Mouse (Mus musculus): Measurements from ENCODE around the gene Abcb6. TPM values are rescaled to one million over a fixed set of nuclear protein-coding genes. Genes with fewer than 3 reads are reported as not detected.

Abcb6 gene
- 40.7 and 42.5 TPM in 2 replicates for total RNA-seq (2014; rRNA removed)
- 46.0 and 52.5 TPM in 2 replicates for polyA plus RNA-seq (2015; fragmentation: Nextera tagmentation; extraction: Ambion mirVana)

- H3K36me3 ChIP-seq (ENCODE audit: insufficient read depth), result peaks cover 58% of the 10 kb centered on the region
- DNase-seq (peak; percentile 96), ATAC-seq (peak; percentile 98)
- H3K4me1 ChIP-seq (ENCODE audit: insufficient read depth), result peaks cover 14% of the 10 kb centered on the region
- H3K4me2 ChIP-seq (ENCODE audit: low read depth), result peak within 1 kb of the TSS; percentile 100
- peak within 1 kb of the TSS; percentile 58 for H3K4me3 ChIP-seq (ENCODE audit: low read depth, low read length)
- peak within 1 kb of the TSS; percentile 64 for H3K9ac ChIP-seq
- 3% methylated on average over 31 of the region's 31 CpGs for WGBS
- H3K27me3 ChIP-seq (ENCODE audit: insufficient read depth, low read length), result no peaks in the 10 kb centered on the region
- H3K27ac ChIP-seq (ENCODE audit: low read depth, low read length), result peak within 1 kb of the TSS; percentile 50; the same call in 1 of the 2 replicates
- no peaks in the 10 kb centered on the region for H3K9me3 ChIP-seq (ENCODE audit: low read length)
- TF ChIP-seq CTCF (IDR thresholded peaks at IDR 0.05; ENCODE audit: low read depth), result no peak
Measured at GRCm38 (mm10) chr1:75180105-75180590, at the start of gene Abcb6. TSS of gene Abcb6 (minus strand) at chr1:75180392.

GRCm38 (mm10) chr1:75229158-75229557 lies 49.0 kb upstream of the Abcb6 start:
- Histone ChIP-seq H3K4me3 (ENCODE audit: low read depth, low read length) (no peak overlapping the region), H3K9ac (no peak overlapping the region), H3K27me3 (ENCODE audit: insufficient read depth, low read length) (no peaks in the 10 kb centered on the region), H3K4me1 (ENCODE audit: insufficient read depth) (no peaks in the 10 kb centered on the region), H3K4me2 (ENCODE audit: low read depth) (no peak overlapping the region), H3K27ac (ENCODE audit: low read depth, low read length) (no peak overlapping the region), H3K36me3 (ENCODE audit: insufficient read depth) (no peaks in the 10 kb centered on the region), H3K9me3 (ENCODE audit: low read length) (no peaks in the 10 kb centered on the region)
- no peak for TF ChIP-seq CTCF (IDR thresholded peaks at IDR 0.05; ENCODE audit: low read depth)
- no peak for DNase-seq
- 79% methylated on average over 4 of the region's 4 CpGs for WGBS
- ATAC-seq, result no peak

- TF ChIP-seq CTCF (IDR thresholded peaks at IDR 0.05; ENCODE audit: low read depth), result no peak
- Histone ChIP-seq H3K27me3 (ENCODE audit: insufficient read depth, low read length) (no peaks in the 10 kb centered on the region), H3K9me3 (ENCODE audit: low read length) (no peaks in the 10 kb centered on the region), H3K9ac (no peak overlapping the region), H3K4me2 (ENCODE audit: low read depth) (no peak overlapping the region), H3K36me3 (ENCODE audit: insufficient read depth) (no peaks in the 10 kb centered on the region), H3K4me3 (ENCODE audit: low read depth, low read length) (no peak overlapping the region), H3K4me1 (ENCODE audit: insufficient read depth) (no peaks in the 10 kb centered on the region), H3K27ac (ENCODE audit: low read depth, low read length) (no peak overlapping the region)
- DNase-seq (no peak), ATAC-seq (no peak)
- WGBS, result 71% methylated on average over 1 of the region's 1 CpGs
Measured at GRCm38 (mm10) chr1:75227653-75228052, 47.5 kb upstream of the Abcb6 start.

GRCm38 (mm10) chr1:75226138-75226537 lies 45.9 kb upstream of the Abcb6 start:
- H3K36me3 ChIP-seq (ENCODE audit: insufficient read depth), result no peaks in the 10 kb centered on the region
- no peak overlapping the region for H3K4me2 ChIP-seq (ENCODE audit: low read depth)
- no peaks in the 10 kb centered on the region for H3K4me1 ChIP-seq (ENCODE audit: insufficient read depth)
- H3K27ac ChIP-seq (ENCODE audit: low read depth, low read length), result no peak overlapping the region
- TF ChIP-seq CTCF (IDR thresholded peaks at IDR 0.05; ENCODE audit: low read depth), result no peak
- H3K9ac ChIP-seq, result no peak overlapping the region
- no peaks in the 10 kb centered on the region for H3K9me3 ChIP-seq (ENCODE audit: low read length)
- H3K4me3 ChIP-seq (ENCODE audit: low read depth, low read length), result no peak overlapping the region
- DNase-seq, result no peak
- 64% methylated on average over 2 of the region's 2 CpGs for WGBS
- H3K27me3 ChIP-seq (ENCODE audit: insufficient read depth, low read length), result peaks cover 5% of the 10 kb centered on the region; the same call in 1 of the 2 replicates
- no peak for ATAC-seq

GRCm38 (mm10) chr1:75225473-75225872 lies 45.3 kb upstream of the Abcb6 start:
- 45% methylated on average over 3 of the region's 3 CpGs for WGBS
- no peaks in the 10 kb centered on the region for H3K9me3 ChIP-seq (ENCODE audit: low read length)
- H3K4me2 ChIP-seq (ENCODE audit: low read depth), result no peak overlapping the region
- H3K9ac ChIP-seq, result no peak overlapping the region
- DNase-seq, result no peak
- H3K27me3 ChIP-seq (ENCODE audit: insufficient read depth, low read length), result peaks cover 11% of the 10 kb centered on the region
- ATAC-seq, result no peak
- H3K4me1 ChIP-seq (ENCODE audit: insufficient read depth), result no peaks in the 10 kb centered on the region
- no peak overlapping the region for H3K27ac ChIP-seq (ENCODE audit: low read depth, low read length)
- H3K36me3 ChIP-seq (ENCODE audit: insufficient read depth), result no peaks in the 10 kb centered on the region
- TF ChIP-seq CTCF (IDR thresholded peaks at IDR 0.05; ENCODE audit: low read depth), result no peak
- H3K4me3 ChIP-seq (ENCODE audit: low read depth, low read length), result no peak overlapping the region

GRCm38 (mm10) chr1:75223532-75223931 lies 43.3 kb upstream of the Abcb6 start:
- Histone ChIP-seq H3K4me2 (ENCODE audit: low read depth) (no peak overlapping the region), H3K9me3 (ENCODE audit: low read length) (no peaks in the 10 kb centered on the region)
- 64% methylated on average over 6 of the region's 6 CpGs for WGBS

GRCm38 (mm10) chr1:75222926-75223325 lies 42.7 kb upstream of the Abcb6 start:
- no peak for TF ChIP-seq CTCF (IDR thresholded peaks at IDR 0.05; ENCODE audit: low read depth)
- Histone ChIP-seq H3K9ac (no peak overlapping the region), H3K27me3 (ENCODE audit: insufficient read depth, low read length) (peaks cover 20% of the 10 kb centered on the region)

More at GRCm38 (mm10) chr1:75223532-75223931, 43.3 kb upstream of the Abcb6 start:
- Histone ChIP-seq H3K9ac (no peak overlapping the region), H3K27me3 (ENCODE audit: insufficient read depth, low read length) (peaks cover 20% of the 10 kb centered on the region), H3K27ac (ENCODE audit: low read depth, low read length) (no peak overlapping the region), H3K36me3 (ENCODE audit: insufficient read depth) (no peaks in the 10 kb centered on the region), H3K4me1 (ENCODE audit: insufficient read depth) (peaks cover 4% of the 10 kb centered on the region), H3K4me3 (ENCODE audit: low read depth, low read length) (no peak overlapping the region)
- TF ChIP-seq CTCF (IDR thresholded peaks at IDR 0.05; ENCODE audit: low read depth), result no peak
- no peak for ATAC-seq
- no peak for DNase-seq

More at GRCm38 (mm10) chr1:75222926-75223325, 42.7 kb upstream of the Abcb6 start:
- H3K4me1 ChIP-seq (ENCODE audit: insufficient read depth), result peaks cover 4% of the 10 kb centered on the region
- DNase-seq (no peak), ATAC-seq (no peak)
- no peaks in the 10 kb centered on the region for H3K9me3 ChIP-seq (ENCODE audit: low read length)
- H3K4me2 ChIP-seq (ENCODE audit: low read depth), result no peak overlapping the region
- no peaks in the 10 kb centered on the region for H3K36me3 ChIP-seq (ENCODE audit: insufficient read depth)
- no peak overlapping the region for H3K27ac ChIP-seq (ENCODE audit: low read depth, low read length)
- WGBS, result 85% methylated on average over 6 of the region's 6 CpGs
- H3K4me3 ChIP-seq (ENCODE audit: low read depth, low read length), result no peak overlapping the region
